Mouse (Mus musculus): ENCODE measurements around the gene Cdk7. TPM values are rescaled to one million over a fixed set of nuclear protein-coding genes. Genes with fewer than 3 reads are reported as not detected.
A peak's percentile ranks its signal among the peaks of the same experiment; 100 is the strongest.

The Cdk7 gene
- polyA plus RNA-seq, 1 experiment, result 102 TPM

- no peak overlapping the region for H3K9ac ChIP-seq (ENCODE audit: low read depth, poor library complexity, severe bottlenecking)
- no peaks in the 10 kb centered on the region for H3K9me3 ChIP-seq (replicated peaks; ENCODE audit: control insufficient read depth, insufficient read depth, low read length, poor library complexity, severe bottlenecking)
- no peaks in the 10 kb centered on the region for H3K27me3 ChIP-seq (ENCODE audit: control insufficient read depth, insufficient read depth, low read length, poor library complexity, severe bottlenecking)
- no peaks in the 10 kb centered on the region for H3K4me1 ChIP-seq (ENCODE audit: control insufficient read depth, insufficient read depth, low read length)
- no peak for TF ChIP-seq CTCF (IDR thresholded peaks at IDR 0.05; ENCODE audit: low read depth, low read length)
- TF ChIP-seq POLR2A (IDR thresholded peaks at IDR 0.05; ENCODE audit: insufficient read depth, low read length), result no peak
- TF ChIP-seq EP300 (IDR thresholded peaks at IDR 0.05; ENCODE audit: insufficient read depth, low read depth, low read length), result no peak
- no peak overlapping the region for H3K4me3 ChIP-seq (ENCODE audit: low read depth, low read length)
- H3K36me3 ChIP-seq (ENCODE audit: control insufficient read depth, insufficient read depth, low read length, poor library complexity, severe bottlenecking), result peaks cover 48% of the 10 kb centered on the region
- no peak overlapping the region for H3K27ac ChIP-seq (ENCODE audit: insufficient read depth, low read length)
Observed at GRCm38 (mm10) chr13:100715467-100715866, 15.3 kb downstream of the Cdk7 start.

DNA sequence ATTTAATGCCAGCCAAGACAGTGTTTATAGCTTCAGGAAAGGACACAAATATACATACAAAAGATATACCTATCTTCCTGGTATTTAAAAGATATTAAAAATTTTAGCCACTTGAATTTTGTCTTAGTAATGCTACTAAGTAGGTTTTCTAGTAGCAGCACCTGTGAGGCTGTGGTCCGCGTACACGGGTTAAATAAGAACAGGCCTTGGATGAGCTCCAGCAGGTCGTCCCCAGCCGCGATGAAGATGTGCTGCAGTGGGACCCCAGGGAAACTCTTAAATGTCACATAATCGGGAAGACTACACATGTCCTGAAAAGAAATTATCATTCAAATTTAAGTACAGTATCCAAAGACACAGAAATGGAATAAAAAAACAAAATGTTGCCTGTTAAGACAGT is 24.5 kb downstream of the Cdk7 start:
- Histone ChIP-seq H3K36me3 (ENCODE audit: control insufficient read depth, insufficient read depth, low read length, poor library complexity, severe bottlenecking) (peaks cover 72% of the 10 kb centered on the region), H3K27ac (ENCODE audit: insufficient read depth, low read length) (no peak overlapping the region)

GRCm38 (mm10) chr13:100703468-100703867 is 27.3 kb downstream of the Cdk7 start:
- H3K9me3 ChIP-seq (replicated peaks; ENCODE audit: control insufficient read depth, insufficient read depth, low read length, poor library complexity, severe bottlenecking), result no peaks in the 10 kb centered on the region
- TF ChIP-seq POLR2A (IDR thresholded peaks at IDR 0.05; ENCODE audit: insufficient read depth, low read length), result no peak
- TF ChIP-seq CTCF (IDR thresholded peaks at IDR 0.05; ENCODE audit: low read depth, low read length), result peak; percentile 37
- no peak for TF ChIP-seq EP300 (IDR thresholded peaks at IDR 0.05; ENCODE audit: insufficient read depth, low read depth, low read length)
- no peaks in the 10 kb centered on the region for H3K27me3 ChIP-seq (ENCODE audit: control insufficient read depth, insufficient read depth, low read length, poor library complexity, severe bottlenecking)
- H3K4me1 ChIP-seq (ENCODE audit: control insufficient read depth, insufficient read depth, low read length), result no peaks in the 10 kb centered on the region
- H3K4me3 ChIP-seq (ENCODE audit: low read depth, low read length), result no peak overlapping the region
- no peak overlapping the region for H3K27ac ChIP-seq (ENCODE audit: insufficient read depth, low read length)
- H3K9ac ChIP-seq (ENCODE audit: low read depth, poor library complexity, severe bottlenecking), result no peak overlapping the region
- peaks cover 52% of the 10 kb centered on the region for H3K36me3 ChIP-seq (ENCODE audit: control insufficient read depth, insufficient read depth, low read length, poor library complexity, severe bottlenecking)

More for the DNA sequence above, 24.5 kb downstream of the Cdk7 start:
- H3K9me3 ChIP-seq (replicated peaks; ENCODE audit: control insufficient read depth, insufficient read depth, low read length, poor library complexity, severe bottlenecking), result no peaks in the 10 kb centered on the region
- no peak overlapping the region for H3K4me3 ChIP-seq (ENCODE audit: low read depth, low read length)
- no peaks in the 10 kb centered on the region for H3K4me1 ChIP-seq (ENCODE audit: control insufficient read depth, insufficient read depth, low read length)
- no peaks in the 10 kb centered on the region for H3K27me3 ChIP-seq (ENCODE audit: control insufficient read depth, insufficient read depth, low read length, poor library complexity, severe bottlenecking)
- TF ChIP-seq CTCF (IDR thresholded peaks at IDR 0.05; ENCODE audit: low read depth, low read length), result no peak
- TF ChIP-seq POLR2A (IDR thresholded peaks at IDR 0.05; ENCODE audit: insufficient read depth, low read length), result no peak
- TF ChIP-seq EP300 (IDR thresholded peaks at IDR 0.05; ENCODE audit: insufficient read depth, low read depth, low read length), result no peak
- no peak overlapping the region for H3K9ac ChIP-seq (ENCODE audit: low read depth, poor library complexity, severe bottlenecking)

DNA sequence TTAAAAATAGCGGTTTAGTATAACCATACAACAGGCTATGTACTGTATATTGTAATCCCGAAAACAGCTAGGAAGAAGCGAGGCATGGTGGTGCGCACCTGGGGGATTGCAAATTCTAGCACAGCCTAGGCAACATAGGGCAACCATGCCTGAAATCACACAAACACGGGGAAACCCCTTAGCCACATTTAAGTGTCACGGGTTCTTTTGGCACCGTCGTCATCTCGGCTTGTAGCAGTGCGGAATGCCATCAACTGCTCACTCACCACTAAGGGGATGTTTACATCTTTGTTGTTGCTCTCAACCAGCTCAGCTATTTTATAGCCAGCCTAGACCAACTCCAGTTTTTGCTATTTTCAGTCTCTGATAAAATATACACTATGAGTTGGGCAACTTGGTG is 31.9 kb downstream of the Cdk7 start:
- Histone ChIP-seq H3K9ac (ENCODE audit: low read depth, poor library complexity, severe bottlenecking) (no peak overlapping the region), H3K27ac (ENCODE audit: insufficient read depth, low read length) (no peak overlapping the region), H3K27me3 (ENCODE audit: control insufficient read depth, insufficient read depth, low read length, poor library complexity, severe bottlenecking) (no peaks in the 10 kb centered on the region), H3K9me3 (replicated peaks; ENCODE audit: control insufficient read depth, insufficient read depth, low read length, poor library complexity, severe bottlenecking) (no peaks in the 10 kb centered on the region), H3K4me1 (ENCODE audit: control insufficient read depth, insufficient read depth, low read length) (no peaks in the 10 kb centered on the region), H3K4me3 (ENCODE audit: low read depth, low read length) (no peak overlapping the region), H3K36me3 (ENCODE audit: control insufficient read depth, insufficient read depth, low read length, poor library complexity, severe bottlenecking) (peaks cover 32% of the 10 kb centered on the region)
- TF ChIP-seq POLR2A (IDR thresholded peaks at IDR 0.05; ENCODE audit: insufficient read depth, low read length), result no peak

GRCm38 (mm10) chr13:100697541-100697940 is 33.2 kb downstream of the Cdk7 start:
- Histone ChIP-seq H3K36me3 (ENCODE audit: control insufficient read depth, insufficient read depth, low read length, poor library complexity, severe bottlenecking) (peaks cover 21% of the 10 kb centered on the region), H3K4me3 (ENCODE audit: low read depth, low read length) (no peak overlapping the region), H3K9ac (ENCODE audit: low read depth, poor library complexity, severe bottlenecking) (no peak overlapping the region), H3K9me3 (replicated peaks; ENCODE audit: control insufficient read depth, insufficient read depth, low read length, poor library complexity, severe bottlenecking) (no peaks in the 10 kb centered on the region), H3K27ac (ENCODE audit: insufficient read depth, low read length) (no peak overlapping the region), H3K4me1 (ENCODE audit: control insufficient read depth, insufficient read depth, low read length) (no peaks in the 10 kb centered on the region), H3K27me3 (ENCODE audit: control insufficient read depth, insufficient read depth, low read length, poor library complexity, severe bottlenecking) (no peaks in the 10 kb centered on the region)
- TF ChIP-seq POLR2A (IDR thresholded peaks at IDR 0.05; ENCODE audit: insufficient read depth, low read length) (no peak), CTCF (IDR thresholded peaks at IDR 0.05; ENCODE audit: low read depth, low read length) (no peak), EP300 (IDR thresholded peaks at IDR 0.05; ENCODE audit: insufficient read depth, low read depth, low read length) (no peak)

DNA sequence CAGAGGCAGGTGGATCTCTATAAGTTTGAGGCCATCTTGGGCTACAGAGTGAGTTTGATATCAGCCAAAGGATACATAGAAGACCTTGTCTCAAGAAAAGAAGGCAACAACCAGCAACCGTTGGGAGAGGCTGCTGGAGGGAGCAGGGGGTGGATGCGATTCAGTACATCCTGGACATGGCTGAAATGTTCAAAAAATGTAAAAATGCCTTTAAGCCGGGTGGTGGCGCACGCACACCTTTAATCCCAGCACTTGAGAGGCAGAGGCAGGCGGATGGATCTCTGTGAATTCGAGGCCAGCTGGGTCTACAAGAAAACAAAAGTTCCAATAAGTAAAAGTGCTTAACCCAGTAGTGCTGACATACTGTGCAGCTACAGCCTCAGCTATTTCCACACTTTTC is 43.2 kb downstream of the Cdk7 start:
- H3K9ac ChIP-seq (ENCODE audit: low read depth, poor library complexity, severe bottlenecking), result no peak overlapping the region
- H3K4me1 ChIP-seq (ENCODE audit: control insufficient read depth, insufficient read depth, low read length), result no peaks in the 10 kb centered on the region
- H3K4me3 ChIP-seq (ENCODE audit: low read depth, low read length), result no peak overlapping the region
- no peaks in the 10 kb centered on the region for H3K36me3 ChIP-seq (ENCODE audit: control insufficient read depth, insufficient read depth, low read length, poor library complexity, severe bottlenecking)
- no peaks in the 10 kb centered on the region for H3K27me3 ChIP-seq (ENCODE audit: control insufficient read depth, insufficient read depth, low read length, poor library complexity, severe bottlenecking)
- TF ChIP-seq CTCF (IDR thresholded peaks at IDR 0.05; ENCODE audit: low read depth, low read length) (peak; percentile 57), EP300 (IDR thresholded peaks at IDR 0.05; ENCODE audit: insufficient read depth, low read depth, low read length) (no peak), POLR2A (IDR thresholded peaks at IDR 0.05; ENCODE audit: insufficient read depth, low read length) (no peak)
- H3K27ac ChIP-seq (ENCODE audit: insufficient read depth, low read length), result no peak overlapping the region
- H3K9me3 ChIP-seq (replicated peaks; ENCODE audit: control insufficient read depth, insufficient read depth, low read length, poor library complexity, severe bottlenecking), result no peaks in the 10 kb centered on the region

Measured in ES-Bruce4 (cell line).